Mouse (Mus musculus) lung, embryonic 16.5 days (tissue): ENCODE measurements around the gene Wbp2nl. TPM values are rescaled to one million over a fixed set of nuclear protein-coding genes. Genes with fewer than 3 reads are reported as not detected.
A peak's percentile ranks its signal among the peaks of the same experiment; 100 is the strongest.

Source experiments
- ATAC-seq: fragments of 200-750 bp; cut with Nextera tagmentation; 2 replicates; pipeline ENCODE4 v1.8.0; 2017; ENCODE audit warnings: low read depth, mild to moderate bottlenecking, moderate library complexity
- H3K27ac ChIP-seq: fragments of 300-500 bp; sonication (generic); 2 replicates; pipeline ENCODE4 v1.5.1; 2014; ENCODE audit warnings: mild to moderate bottlenecking, control low read depth, low read length
- H3K27me3 ChIP-seq: fragments of 300-500 bp; sonication (generic); 2 replicates; pipeline ENCODE4 v1.6.1; 2014; ENCODE audit warnings: low read depth, low read length, mixed read lengths; ENCODE audit not compliant: control insufficient read depth, insufficient read depth
- H3K36me3 ChIP-seq: fragments of 300-500 bp; sonication (generic); 2 replicates; pipeline ENCODE4 v1.6.1; 2014; ENCODE audit warnings: low read length; ENCODE audit not compliant: control insufficient read depth, insufficient read depth
- H3K4me1 ChIP-seq: fragments of 300-500 bp; sonication (generic); replicated peaks from 2 replicates; pipeline ENCODE4 v1.6.1; 2014; ENCODE audit warnings: low read length, mixed read lengths; ENCODE audit not compliant: control insufficient read depth, insufficient read depth
- H3K4me2 ChIP-seq: fragments of 300-500 bp; sonication (generic); 2 replicates; pipeline ENCODE4 v1.6.1; 2014; ENCODE audit warnings: low read depth, low read length, control low read depth
- H3K4me3 ChIP-seq: fragments of 300-500 bp; sonication (generic); 2 replicates; pipeline ENCODE4 v1.5.1; 2014; ENCODE audit warnings: mild to moderate bottlenecking, low read length, control low read depth
- H3K9ac ChIP-seq: fragments of 300-500 bp; sonication (generic); 2 replicates; pipeline ENCODE4 v1.6.1; 2014; ENCODE audit warnings: low read length, control low read depth
- H3K9me3 ChIP-seq: fragments of 300-500 bp; sonication (generic); 2 replicates; pipeline ENCODE4 v1.6.1; 2016; ENCODE audit warnings: low read length; ENCODE audit not compliant: control insufficient read depth
- WGBS: fragments of 180-500 bp; shearing (Covaris S2); extraction: QIAGEN DNeasy Blood & Tissue Kit; methylation state at CpG from one replicate; pipeline ENCODE4 v1.1.7; 2014; 5-methylcytosine and 5-hydroxymethylcytosine counted together
- polyA plus RNA-seq: library from polyadenylated mRNA; unstranded; fragments of >200 nt; fragmentation: Nextera tagmentation; extraction: Ambion mirVana; gene quantifications from 2 replicates; pipeline ENCODE4 v1.2.1, GENCODE M21; 2015

The Wbp2nl gene
- polyA plus RNA-seq, 1 experiment from 2014 or later, result 0.38 TPM

- H3K4me3 ChIP-seq, result no peak overlapping the region
- 7% methylated on average over 7 of the region's 7 CpGs for WGBS
- H3K27ac ChIP-seq, result no peak overlapping the region
- no peaks in the 10 kb centered on the region for H3K27me3 ChIP-seq
- no peak overlapping the region for H3K9ac ChIP-seq
- peaks cover 6% of the 10 kb centered on the region for H3K4me1 ChIP-seq
- no peaks in the 10 kb centered on the region for H3K9me3 ChIP-seq
- peak; percentile 66 for ATAC-seq
- H3K36me3 ChIP-seq, result no peaks in the 10 kb centered on the region
- peak overlapping the region; percentile 7 for H3K4me2 ChIP-seq
Measured at GRCm38 (mm10) chr15:82293271-82293711, 5.5 kb upstream of the Wbp2nl start.

GRCm38 (mm10) chr15:82294059-82294458, 4.7 kb upstream of the Wbp2nl start:
- Histone ChIP-seq H3K9me3 (no peaks in the 10 kb centered on the region), H3K4me2 (no peak overlapping the region), H3K27ac (no peak overlapping the region), H3K36me3 (no peaks in the 10 kb centered on the region), H3K27me3 (no peaks in the 10 kb centered on the region), H3K4me3 (no peak overlapping the region), H3K4me1 (peaks cover 6% of the 10 kb centered on the region), H3K9ac (no peak overlapping the region)
- no peak for ATAC-seq
- WGBS, result 28% methylated on average over 8 of the region's 8 CpGs

- Histone ChIP-seq H3K27me3 (no peaks in the 10 kb centered on the region), H3K27ac (peak overlapping the region; percentile 81)
Measured at GRCm38 (mm10) chr15:82307107-82307506, 8.4 kb downstream of the Wbp2nl start.

GRCm38 (mm10) chr15:82308416-82308815, 9.7 kb downstream of the Wbp2nl start:
- Histone ChIP-seq H3K36me3 (no peaks in the 10 kb centered on the region), H3K27me3 (no peaks in the 10 kb centered on the region), H3K9me3 (no peaks in the 10 kb centered on the region), H3K4me2 (no peak overlapping the region), H3K4me1 (no peaks in the 10 kb centered on the region; the same call in 1 of the 2 replicates), H3K9ac (no peak overlapping the region), H3K4me3 (no peak overlapping the region), H3K27ac (no peak overlapping the region)
- 58% methylated on average over 3 of the region's 3 CpGs for WGBS
- peak; percentile 28; the same call in 1 of the 2 replicates for ATAC-seq

More at GRCm38 (mm10) chr15:82307107-82307506, 8.4 kb downstream of the Wbp2nl start:
- no peaks in the 10 kb centered on the region for H3K9me3 ChIP-seq
- no peak overlapping the region for H3K4me2 ChIP-seq
- H3K36me3 ChIP-seq, result no peaks in the 10 kb centered on the region
- 53% methylated on average over 3 of the region's 3 CpGs for WGBS
- ATAC-seq, result peak; percentile 89
- no peaks in the 10 kb centered on the region; the same call in 1 of the 2 replicates for H3K4me1 ChIP-seq
- H3K9ac ChIP-seq, result no peak overlapping the region
- no peak overlapping the region for H3K4me3 ChIP-seq

- WGBS, result 65% methylated on average over 6 of the region's 6 CpGs
- peak; percentile 61; the same call in 1 of the 2 replicates for ATAC-seq
- no peak overlapping the region for H3K9ac ChIP-seq
- no peaks in the 10 kb centered on the region for H3K27me3 ChIP-seq
- no peak overlapping the region for H3K4me3 ChIP-seq
- no peaks in the 10 kb centered on the region for H3K9me3 ChIP-seq
- no peak overlapping the region for H3K4me2 ChIP-seq
- no peaks in the 10 kb centered on the region for H3K4me1 ChIP-seq
- no peak overlapping the region for H3K27ac ChIP-seq
- H3K36me3 ChIP-seq, result no peaks in the 10 kb centered on the region
Measured at GRCm38 (mm10) chr15:82317839-82318238, 19.1 kb downstream of the Wbp2nl start.

GRCm38 (mm10) chr15:82319613-82320012, 20.9 kb downstream of the Wbp2nl start:
- WGBS, result 30% methylated on average over 1 of the region's 1 CpGs
- no peak for ATAC-seq

GRCm38 (mm10) chr15:82322195-82322594, 23.4 kb downstream of the Wbp2nl start:
- no peak for ATAC-seq
- 72% methylated on average over 8 of the region's 8 CpGs for WGBS
- Histone ChIP-seq H3K4me1 (no peaks in the 10 kb centered on the region), H3K9ac (no peak overlapping the region), H3K27ac (no peak overlapping the region), H3K36me3 (no peaks in the 10 kb centered on the region), H3K9me3 (no peaks in the 10 kb centered on the region), H3K4me2 (no peak overlapping the region), H3K27me3 (no peaks in the 10 kb centered on the region), H3K4me3 (no peak overlapping the region)

More at GRCm38 (mm10) chr15:82319613-82320012, 20.9 kb downstream of the Wbp2nl start:
- Histone ChIP-seq H3K36me3 (no peaks in the 10 kb centered on the region), H3K4me2 (no peak overlapping the region), H3K27ac (no peak overlapping the region), H3K4me1 (no peaks in the 10 kb centered on the region), H3K4me3 (no peak overlapping the region), H3K9me3 (no peaks in the 10 kb centered on the region), H3K27me3 (no peaks in the 10 kb centered on the region), H3K9ac (no peak overlapping the region)

GRCm38 (mm10) chr15:82325382-82325781, 26.6 kb downstream of the Wbp2nl start:
- Histone ChIP-seq H3K27me3 (no peaks in the 10 kb centered on the region), H3K36me3 (peaks cover 7% of the 10 kb centered on the region), H3K27ac (no peak overlapping the region), H3K9ac (no peak overlapping the region), H3K4me3 (no peak overlapping the region), H3K4me2 (no peak overlapping the region), H3K9me3 (no peaks in the 10 kb centered on the region), H3K4me1 (no peaks in the 10 kb centered on the region)
- ATAC-seq, result no peak
- WGBS, result 60% methylated on average over 2 of the region's 2 CpGs

GRCm38 (mm10) chr15:82335194-82335593, 36.4 kb downstream of the Wbp2nl start:
- H3K9ac ChIP-seq, result no peak overlapping the region
- WGBS, result 92% methylated on average over 4 of the region's 4 CpGs
- ATAC-seq, result no peak
- no peaks in the 10 kb centered on the region for H3K27me3 ChIP-seq
- H3K4me1 ChIP-seq, result peaks cover 10% of the 10 kb centered on the region
- H3K36me3 ChIP-seq, result peaks cover 13% of the 10 kb centered on the region
- H3K4me3 ChIP-seq, result no peak overlapping the region
- H3K4me2 ChIP-seq, result no peak overlapping the region
- no peak overlapping the region for H3K27ac ChIP-seq
- H3K9me3 ChIP-seq, result no peaks in the 10 kb centered on the region

GRCm38 (mm10) chr15:82336629-82337028, 37.9 kb downstream of the Wbp2nl start:
- H3K9me3 ChIP-seq, result no peaks in the 10 kb centered on the region
- H3K27me3 ChIP-seq, result peaks cover 3% of the 10 kb centered on the region; the same call in 1 of the 2 replicates
- no peak overlapping the region for H3K9ac ChIP-seq
- no peak overlapping the region for H3K4me2 ChIP-seq
- H3K4me1 ChIP-seq, result peaks cover 20% of the 10 kb centered on the region
- no peak for ATAC-seq
- H3K4me3 ChIP-seq, result no peak overlapping the region
- H3K27ac ChIP-seq, result no peak overlapping the region
- peaks cover 9% of the 10 kb centered on the region for H3K36me3 ChIP-seq
- WGBS, result 92% methylated on average over 12 of the region's 12 CpGs
